Mouse (Mus musculus): Measurements from ENCODE around the gene Elp1. TPM values are rescaled to one million over a fixed set of nuclear protein-coding genes. Genes with fewer than 3 reads are reported as not detected.

The Elp1 gene
- polyA plus RNA-seq, 1 experiment from 2014 or later, result 66.8 TPM

DNA sequence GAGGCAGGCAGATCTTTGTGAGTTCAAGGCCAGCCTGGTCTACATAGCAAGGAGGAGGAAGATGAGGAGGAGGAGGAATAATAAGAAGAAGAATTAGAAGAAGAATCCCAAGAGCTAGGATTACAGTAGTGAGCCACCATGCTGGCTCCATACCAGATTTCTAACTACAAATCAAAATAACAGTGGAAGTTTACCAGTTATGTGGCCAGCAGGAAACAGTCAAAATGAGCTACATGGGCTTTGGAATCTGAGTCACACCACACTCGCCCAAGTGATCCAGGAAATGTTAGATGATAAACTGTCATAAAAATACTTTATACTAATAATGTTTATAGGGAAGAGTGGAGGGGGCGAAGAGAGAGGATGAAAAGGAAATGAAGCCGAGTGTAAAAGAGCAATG lies 38.2 kb upstream of the Elp1 start:
- Histone ChIP-seq H3K4me2 (no peak overlapping the region), H3K27ac (ENCODE audit: low read depth, low read length) (no peak overlapping the region), H3K9ac (ENCODE audit: low read depth, low read length) (no peak overlapping the region), H3K27me3 (replicated peaks; ENCODE audit: control insufficient read depth, insufficient read depth, low read length) (no peaks in the 10 kb centered on the region), H3K36me3 (ENCODE audit: control insufficient read depth, insufficient read depth, low read length) (peaks cover 9% of the 10 kb centered on the region), H3K4me3 (ENCODE audit: low read depth, low read length) (no peak overlapping the region), H3K4me1 (replicated peaks; ENCODE audit: control insufficient read depth, insufficient read depth, low read length) (no peaks in the 10 kb centered on the region), H3K9me3 (ENCODE audit: control insufficient read depth, low read length) (peaks cover 4% of the 10 kb centered on the region)
- ATAC-seq (replicated peaks; ENCODE audit: low FRiP score) (no peak), DNase-seq (ENCODE audit: low spot score) (no peak)
- WGBS, result 75% methylated on average over 3 of the region's 3 CpGs

DNA sequence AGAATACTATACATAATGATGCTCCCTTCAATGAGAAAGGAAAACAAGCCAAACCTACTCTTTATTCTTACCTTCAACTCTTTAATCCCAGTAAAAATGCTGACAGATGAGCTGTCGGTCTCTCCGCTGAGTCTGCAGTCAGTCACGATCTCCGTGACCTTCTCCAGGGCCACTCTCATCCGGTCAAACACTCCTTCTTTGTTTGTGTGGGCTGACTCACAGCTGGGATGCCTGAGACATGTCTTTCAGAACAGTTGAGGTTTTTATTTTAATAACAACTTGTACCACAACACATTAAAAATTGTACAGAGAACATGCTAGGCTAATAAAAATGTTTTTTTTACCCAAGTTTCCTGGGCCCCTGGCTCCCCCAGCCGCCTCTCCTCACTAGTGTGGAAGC lies 35.5 kb upstream of the Elp1 start:
- Histone ChIP-seq H3K4me1 (replicated peaks; ENCODE audit: control insufficient read depth, insufficient read depth, low read length) (no peaks in the 10 kb centered on the region), H3K36me3 (ENCODE audit: control insufficient read depth, insufficient read depth, low read length) (peaks cover 5% of the 10 kb centered on the region; the same call in 1 of the 2 replicates), H3K9ac (ENCODE audit: low read depth, low read length) (no peak overlapping the region), H3K27ac (ENCODE audit: low read depth, low read length) (no peak overlapping the region), H3K9me3 (ENCODE audit: control insufficient read depth, low read length) (no peaks in the 10 kb centered on the region), H3K27me3 (replicated peaks; ENCODE audit: control insufficient read depth, insufficient read depth, low read length) (no peaks in the 10 kb centered on the region), H3K4me2 (no peak overlapping the region), H3K4me3 (ENCODE audit: low read depth, low read length) (no peak overlapping the region)
- ATAC-seq (replicated peaks; ENCODE audit: low FRiP score), result no peak
- DNase-seq (ENCODE audit: low spot score), result no peak
- 69% methylated on average over 6 of the region's 6 CpGs for WGBS

DNA sequence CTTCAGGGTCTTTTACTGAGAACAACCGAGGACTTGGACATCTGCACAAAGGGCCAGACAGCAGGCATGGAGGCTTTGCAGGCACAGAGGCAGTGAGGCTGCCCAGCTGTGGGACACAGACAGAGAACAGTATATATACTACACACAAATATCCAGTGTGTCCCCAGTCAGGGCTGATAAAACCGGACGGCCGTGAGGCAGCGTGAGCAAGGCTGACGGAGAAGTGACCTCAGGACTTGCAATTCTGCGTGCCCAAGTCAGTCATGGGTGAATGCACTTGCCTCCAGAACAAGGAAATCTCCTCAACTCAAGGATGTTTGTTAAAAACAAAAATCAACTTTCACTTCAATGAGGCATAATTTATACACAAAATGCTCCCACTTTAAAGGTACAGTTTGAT lies 29.9 kb upstream of the Elp1 start:
- H3K4me2 ChIP-seq, result no peak overlapping the region
- no peak overlapping the region for H3K9ac ChIP-seq (ENCODE audit: low read depth, low read length)
- WGBS, result 81% methylated on average over 7 of the region's 7 CpGs
- DNase-seq (ENCODE audit: low spot score) (no peak), ATAC-seq (replicated peaks; ENCODE audit: low FRiP score) (no peak)
- no peaks in the 10 kb centered on the region for H3K4me1 ChIP-seq (replicated peaks; ENCODE audit: control insufficient read depth, insufficient read depth, low read length)
- no peak overlapping the region for H3K27ac ChIP-seq (ENCODE audit: low read depth, low read length)
- no peak overlapping the region for H3K4me3 ChIP-seq (ENCODE audit: low read depth, low read length)
- no peaks in the 10 kb centered on the region for H3K27me3 ChIP-seq (replicated peaks; ENCODE audit: control insufficient read depth, insufficient read depth, low read length)
- peaks cover 5% of the 10 kb centered on the region; the same call in 1 of the 2 replicates for H3K36me3 ChIP-seq (ENCODE audit: control insufficient read depth, insufficient read depth, low read length)
- no peaks in the 10 kb centered on the region for H3K9me3 ChIP-seq (ENCODE audit: control insufficient read depth, low read length)

DNA sequence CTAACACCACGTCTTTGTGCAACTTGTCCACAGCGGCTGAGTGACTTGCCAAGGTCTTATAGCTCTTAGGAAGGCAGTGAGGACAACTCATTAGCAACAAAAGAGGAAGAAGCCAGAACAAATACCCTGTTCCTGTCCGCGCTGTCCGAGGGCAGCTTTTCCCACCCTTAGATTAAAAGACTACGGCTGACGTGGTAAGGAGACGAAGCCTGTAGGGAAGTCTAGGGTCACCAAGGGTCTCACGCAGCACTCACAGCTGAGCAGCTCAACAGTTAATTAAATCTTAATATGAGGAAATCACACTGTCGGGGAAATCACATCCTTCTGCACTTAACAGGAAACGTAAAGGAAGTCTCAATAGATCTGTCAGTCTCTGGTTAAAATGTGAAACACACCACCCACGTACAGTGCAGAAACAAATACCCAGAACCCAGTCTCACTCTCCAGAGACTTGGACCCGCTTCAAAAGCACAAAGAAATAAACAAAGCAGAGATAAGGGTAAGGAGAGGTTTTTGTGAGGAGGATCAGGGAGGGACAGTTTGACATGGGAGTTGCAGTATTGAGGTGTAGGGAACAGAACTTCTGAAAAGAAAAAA lies 29.0 kb upstream of the Elp1 start:
- no peak for ATAC-seq (replicated peaks; ENCODE audit: low FRiP score)
- H3K9me3 ChIP-seq (ENCODE audit: control insufficient read depth, low read length), result no peaks in the 10 kb centered on the region
- H3K9ac ChIP-seq (ENCODE audit: low read depth, low read length), result no peak overlapping the region
- H3K4me1 ChIP-seq (replicated peaks; ENCODE audit: control insufficient read depth, insufficient read depth, low read length), result no peaks in the 10 kb centered on the region
- H3K36me3 ChIP-seq (ENCODE audit: control insufficient read depth, insufficient read depth, low read length), result peaks cover 3% of the 10 kb centered on the region; the same call in 1 of the 2 replicates
- WGBS, result 43% methylated on average over 13 of the region's 13 CpGs
- no peak overlapping the region for H3K4me2 ChIP-seq
- no peak overlapping the region; the same call in 1 of the 2 replicates for H3K27ac ChIP-seq (ENCODE audit: low read depth, low read length)
- H3K4me3 ChIP-seq (ENCODE audit: low read depth, low read length), result no peak overlapping the region
- H3K27me3 ChIP-seq (replicated peaks; ENCODE audit: control insufficient read depth, insufficient read depth, low read length), result no peaks in the 10 kb centered on the region
- DNase-seq (ENCODE audit: low spot score), result no peak

DNA sequence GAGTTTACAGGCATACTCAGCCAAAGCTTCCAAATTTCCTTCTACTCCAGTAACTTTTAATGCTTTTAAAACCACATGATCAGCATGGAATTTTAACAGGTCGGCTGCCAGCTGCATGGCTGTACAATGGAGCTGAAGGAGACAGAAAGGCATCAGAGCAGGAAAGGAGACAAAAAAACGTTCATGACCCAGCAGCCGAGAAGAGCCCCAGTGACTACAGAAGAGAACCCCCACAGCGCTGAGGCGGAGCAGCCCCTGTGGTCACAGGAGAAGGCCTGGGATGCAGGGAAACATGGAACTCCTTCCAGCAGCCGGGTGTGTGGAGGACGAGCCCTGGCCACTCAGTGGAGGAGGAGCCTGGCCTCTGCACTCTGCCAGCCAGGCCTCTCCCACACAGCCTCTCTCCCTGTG lies 27.4 kb upstream of the Elp1 start:
- ATAC-seq (replicated peaks; ENCODE audit: low FRiP score) (no peak), DNase-seq (ENCODE audit: low spot score) (no peak)
- Histone ChIP-seq H3K27ac (ENCODE audit: low read depth, low read length) (no peak overlapping the region), H3K27me3 (replicated peaks; ENCODE audit: control insufficient read depth, insufficient read depth, low read length) (no peaks in the 10 kb centered on the region), H3K36me3 (ENCODE audit: control insufficient read depth, insufficient read depth, low read length) (peaks cover 3% of the 10 kb centered on the region; the same call in 1 of the 2 replicates), H3K4me3 (ENCODE audit: low read depth, low read length) (no peak overlapping the region), H3K4me1 (replicated peaks; ENCODE audit: control insufficient read depth, insufficient read depth, low read length) (no peaks in the 10 kb centered on the region), H3K4me2 (no peak overlapping the region), H3K9ac (ENCODE audit: low read depth, low read length) (no peak overlapping the region), H3K9me3 (ENCODE audit: control insufficient read depth, low read length) (no peaks in the 10 kb centered on the region)
- 78% methylated on average over 7 of the region's 7 CpGs for WGBS

DNA sequence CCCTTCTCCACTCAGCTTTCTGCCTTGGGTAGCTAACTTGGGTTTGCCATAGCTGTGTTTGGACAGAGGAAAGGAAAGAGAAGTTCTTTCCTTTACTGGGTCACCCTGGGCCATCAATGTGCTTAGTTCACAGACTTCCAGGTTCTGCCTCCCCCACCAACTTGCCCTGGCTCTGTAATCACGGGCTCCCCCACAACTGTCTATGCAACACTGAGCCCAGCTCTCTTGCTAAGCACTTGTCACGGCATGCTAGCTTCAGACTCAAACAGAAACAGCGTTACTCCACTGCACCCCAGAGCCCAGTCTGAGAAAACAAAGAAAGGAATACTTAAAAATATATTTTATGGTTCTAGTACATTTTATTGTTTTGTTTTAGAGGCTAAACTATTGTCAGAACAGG lies 26.8 kb upstream of the Elp1 start:
- DNase-seq (ENCODE audit: low spot score) (no peak), ATAC-seq (replicated peaks; ENCODE audit: low FRiP score) (no peak)
- H3K9ac ChIP-seq (ENCODE audit: low read depth, low read length), result no peak overlapping the region
- no peak overlapping the region for H3K4me2 ChIP-seq
- no peak overlapping the region for H3K27ac ChIP-seq (ENCODE audit: low read depth, low read length)
- H3K4me3 ChIP-seq (ENCODE audit: low read depth, low read length), result no peak overlapping the region
- peaks cover 3% of the 10 kb centered on the region; the same call in 1 of the 2 replicates for H3K36me3 ChIP-seq (ENCODE audit: control insufficient read depth, insufficient read depth, low read length)
- H3K27me3 ChIP-seq (replicated peaks; ENCODE audit: control insufficient read depth, insufficient read depth, low read length), result no peaks in the 10 kb centered on the region
- no peaks in the 10 kb centered on the region for H3K9me3 ChIP-seq (ENCODE audit: control insufficient read depth, low read length)
- no peaks in the 10 kb centered on the region for H3K4me1 ChIP-seq (replicated peaks; ENCODE audit: control insufficient read depth, insufficient read depth, low read length)
- 85% methylated on average over 3 of the region's 3 CpGs for WGBS

DNA sequence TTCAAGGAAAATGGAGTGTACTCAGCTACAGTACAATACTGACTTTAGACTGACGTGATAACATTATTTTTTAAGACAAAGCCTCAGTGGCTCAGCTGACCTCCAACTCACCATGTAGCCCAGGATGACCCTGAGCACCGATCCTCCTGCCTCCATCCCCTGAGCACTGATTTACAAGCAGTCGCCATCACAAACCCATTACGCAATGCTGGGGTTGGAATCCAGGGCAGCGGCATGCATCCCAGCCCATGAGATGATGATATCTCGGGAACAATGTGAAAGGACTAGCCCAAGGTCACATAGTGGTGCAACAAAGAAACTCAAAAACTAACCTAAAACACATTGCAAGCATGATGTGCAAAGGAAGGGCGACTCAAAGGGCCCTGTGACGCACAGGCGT lies 22.1 kb upstream of the Elp1 start:
- WGBS, result 90% methylated on average over 9 of the region's 9 CpGs
- no peak overlapping the region for H3K27ac ChIP-seq (ENCODE audit: low read depth, low read length)
- no peak for DNase-seq (ENCODE audit: low spot score)
- H3K4me1 ChIP-seq (replicated peaks; ENCODE audit: control insufficient read depth, insufficient read depth, low read length), result no peaks in the 10 kb centered on the region
- no peak overlapping the region for H3K9ac ChIP-seq (ENCODE audit: low read depth, low read length)
- no peak for ATAC-seq (replicated peaks; ENCODE audit: low FRiP score)
- no peaks in the 10 kb centered on the region for H3K9me3 ChIP-seq (ENCODE audit: control insufficient read depth, low read length)
- H3K4me3 ChIP-seq (ENCODE audit: low read depth, low read length), result no peak overlapping the region
- H3K36me3 ChIP-seq (ENCODE audit: control insufficient read depth, insufficient read depth, low read length), result no peaks in the 10 kb centered on the region
- no peaks in the 10 kb centered on the region for H3K27me3 ChIP-seq (replicated peaks; ENCODE audit: control insufficient read depth, insufficient read depth, low read length)
- H3K4me2 ChIP-seq, result no peak overlapping the region

DNA sequence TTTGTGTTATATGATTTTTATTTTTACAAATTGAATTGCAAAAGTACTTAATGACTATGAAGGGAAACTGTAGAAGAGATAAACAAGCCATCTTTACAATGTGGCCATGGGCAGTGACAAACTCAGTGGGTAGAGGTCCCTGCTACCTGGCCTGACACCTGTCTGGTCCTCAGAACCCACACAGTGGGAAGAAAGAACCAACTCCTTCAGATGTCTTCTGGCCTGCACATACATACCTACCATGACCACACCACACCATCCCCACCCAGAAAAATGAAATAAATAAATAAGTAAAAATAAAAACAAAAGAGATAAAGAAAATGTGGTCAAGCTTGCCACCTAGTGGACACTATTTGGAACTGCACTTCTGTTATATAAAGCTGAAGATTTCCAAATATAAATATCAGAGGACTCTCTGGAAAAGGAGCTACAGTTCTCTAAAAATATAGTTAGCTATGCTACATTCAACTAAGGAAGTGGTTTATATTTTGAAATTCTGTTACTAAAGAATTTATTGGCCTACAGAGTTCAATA lies 18.0 kb upstream of the Elp1 start:
- no peak for DNase-seq (ENCODE audit: low spot score)

DNA sequence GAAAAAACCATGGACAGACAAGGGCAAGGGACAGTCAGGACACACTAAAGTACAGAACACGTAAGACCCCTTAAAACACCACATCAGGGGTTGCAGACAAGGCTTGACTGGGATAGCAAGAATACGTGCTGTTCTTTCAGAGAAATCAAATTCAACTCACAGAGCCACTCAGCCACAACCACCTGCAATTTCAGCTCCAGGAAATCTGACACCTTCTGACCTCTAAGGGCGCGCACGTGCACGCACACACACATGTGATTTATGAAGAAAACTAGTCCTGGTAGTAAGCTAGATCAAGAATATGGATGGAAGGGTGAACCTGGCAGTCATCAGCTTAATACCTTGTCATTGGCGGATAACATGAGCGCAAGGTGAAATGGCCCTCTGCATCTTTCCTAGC lies 13.0 kb upstream of the Elp1 start:
- no peak for ATAC-seq (replicated peaks; ENCODE audit: low FRiP score)
- no peak overlapping the region for H3K9ac ChIP-seq (ENCODE audit: low read depth, low read length)
- H3K27ac ChIP-seq (ENCODE audit: low read depth, low read length), result no peak overlapping the region
- H3K27me3 ChIP-seq (replicated peaks; ENCODE audit: control insufficient read depth, insufficient read depth, low read length), result no peaks in the 10 kb centered on the region
- H3K4me2 ChIP-seq, result no peak overlapping the region
- no peaks in the 10 kb centered on the region for H3K36me3 ChIP-seq (ENCODE audit: control insufficient read depth, insufficient read depth, low read length)
- WGBS, result 90% methylated on average over 8 of the region's 8 CpGs
- H3K4me1 ChIP-seq (replicated peaks; ENCODE audit: control insufficient read depth, insufficient read depth, low read length), result no peaks in the 10 kb centered on the region
- no peaks in the 10 kb centered on the region for H3K9me3 ChIP-seq (ENCODE audit: control insufficient read depth, low read length)
- H3K4me3 ChIP-seq (ENCODE audit: low read depth, low read length), result no peak overlapping the region
- no peak for DNase-seq (ENCODE audit: low spot score)

More for the DNA sequence above, 18.0 kb upstream of the Elp1 start:
- Histone ChIP-seq H3K36me3 (ENCODE audit: control insufficient read depth, insufficient read depth, low read length) (no peaks in the 10 kb centered on the region), H3K9ac (ENCODE audit: low read depth, low read length) (no peak overlapping the region), H3K27ac (ENCODE audit: low read depth, low read length) (no peak overlapping the region), H3K4me3 (ENCODE audit: low read depth, low read length) (no peak overlapping the region), H3K27me3 (replicated peaks; ENCODE audit: control insufficient read depth, insufficient read depth, low read length) (no peaks in the 10 kb centered on the region), H3K4me2 (no peak overlapping the region), H3K4me1 (replicated peaks; ENCODE audit: control insufficient read depth, insufficient read depth, low read length) (no peaks in the 10 kb centered on the region), H3K9me3 (ENCODE audit: control insufficient read depth, low read length) (no peaks in the 10 kb centered on the region)
- ATAC-seq (replicated peaks; ENCODE audit: low FRiP score), result no peak

Data from liver, embryonic 11.5 days (tissue).